Mouse (Mus musculus): ENCODE results near the gene Dab2ip.

Dab2ip gene

GRCm38 (mm10) chr2:35558826-35559550, 922 bp downstream of the Dab2ip start:
- no peak for DNase-seq (ENCODE audit: low spot score in 2 of 2)

GRCm38 (mm10) chr2:35559551-35559835, 1.4 kb downstream of the Dab2ip start:
- no peak for DNase-seq (ENCODE audit: low spot score in 2 of 2)

GRCm38 (mm10) chr2:35563722-35564121, 5.7 kb downstream of the Dab2ip start:
- no peak for DNase-seq (ENCODE audit: low spot score in 2 of 2)

GRCm38 (mm10) chr2:35565051-35565836, 7.2 kb downstream of the Dab2ip start:
- DNase-seq (ENCODE audit: low spot score in 2 of 2), result no peak

GRCm38 (mm10) chr2:35566957-35567693, 9.1 kb downstream of the Dab2ip start:
- DNase-seq (ENCODE audit: low spot score in 2 of 2), result no peak

- no peak for DNase-seq (ENCODE audit: low spot score in 2 of 2)
Measured at GRCm38 (mm10) chr2:35567694-35568149, 9.7 kb downstream of the Dab2ip start.

GRCm38 (mm10) chr2:35570743-35571142, 12.7 kb downstream of the Dab2ip start:
- DNase-seq (ENCODE audit: low spot score in 2 of 2), result no peak

- DNase-seq (ENCODE audit: low spot score in 2 of 2), result no peak
Measured at GRCm38 (mm10) chr2:35574643-35575042, 16.6 kb downstream of the Dab2ip start.

- DNase-seq (ENCODE audit: low spot score in 2 of 2), result no peak
Measured at GRCm38 (mm10) chr2:35576675-35577074, 18.6 kb downstream of the Dab2ip start.

GRCm38 (mm10) chr2:35580111-35580510, 22.0 kb downstream of the Dab2ip start:
- DNase-seq (ENCODE audit: low spot score in 2 of 2), result no peak

GRCm38 (mm10) chr2:35581501-35582340, 23.7 kb downstream of the Dab2ip start:
- DNase-seq (ENCODE audit: low spot score in 2 of 2), result peak in 1 of 2 experiments; percentile 12

GRCm38 (mm10) chr2:35582341-35582941, 24.4 kb downstream of the Dab2ip start:
- DNase-seq (ENCODE audit: low spot score in 2 of 2), result no peak

GRCm38 (mm10) chr2:35583406-35583805, 25.3 kb downstream of the Dab2ip start:
- DNase-seq (ENCODE audit: low spot score in 2 of 2), result no peak

- no peak for DNase-seq (ENCODE audit: low spot score in 2 of 2)
Measured at GRCm38 (mm10) chr2:35584011-35584410, 25.9 kb downstream of the Dab2ip start.

GRCm38 (mm10) chr2:35588368-35588767, 30.3 kb downstream of the Dab2ip start:
- DNase-seq (ENCODE audit: low spot score in 2 of 2), result no peak

- DNase-seq (ENCODE audit: low spot score in 2 of 2), result no peak
Measured at GRCm38 (mm10) chr2:35589385-35589784, 31.3 kb downstream of the Dab2ip start.

- no peak for DNase-seq (ENCODE audit: low spot score in 2 of 2)
Measured at GRCm38 (mm10) chr2:35589800-35590199, 31.7 kb downstream of the Dab2ip start.

GRCm38 (mm10) chr2:35591961-35592724, 34.1 kb downstream of the Dab2ip start:
- DNase-seq (ENCODE audit: low spot score in 2 of 2), result no peak

- DNase-seq (ENCODE audit: low spot score in 2 of 2), result no peak
Measured at GRCm38 (mm10) chr2:35592725-35593392, 34.8 kb downstream of the Dab2ip start.

GRCm38 (mm10) chr2:35593889-35594288, 35.8 kb downstream of the Dab2ip start:
- DNase-seq (ENCODE audit: low spot score in 2 of 2), result no peak
